In the genomic region with DNA sequence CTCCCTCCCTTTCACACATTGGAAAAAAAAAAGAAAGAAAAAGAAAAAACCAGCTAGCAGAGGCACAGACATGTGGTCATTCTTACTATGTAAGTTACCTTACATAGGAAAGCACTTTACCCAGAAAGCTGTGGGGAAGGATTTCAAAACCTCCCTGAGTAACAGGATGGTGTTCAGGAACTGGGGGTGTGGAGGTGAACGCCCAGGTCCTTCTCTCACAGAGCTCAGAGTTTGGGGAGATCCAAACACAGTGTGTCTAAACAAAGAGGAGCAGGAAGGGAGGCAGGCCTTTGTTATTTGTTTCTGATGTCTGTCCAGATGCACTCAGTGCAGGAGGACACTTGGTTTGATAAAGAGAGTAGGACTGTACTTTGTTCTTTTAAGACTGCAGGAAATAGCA, we compare ENCODE assay signal across 13 mouse cellular contexts. TPM values are rescaled to one million over a fixed set of nuclear protein-coding genes. Genes with fewer than 3 reads are reported as not detected.
DNase-seq lines count a peak whose midpoint lies in the region; ATAC-seq lines count a peak whose summit lies in the region.
"Had no signal": no experiment of that assay in that cellular context is flagged by ENCODE, and none has a peak within 500 bp of the region (broad histone marks: within the 10 kb centered on the region; RNA-seq: fewer than 3 reads in every experiment).

No protein-coding gene starts in this region.

- H3K36me3 ChIP-seq in heart, embryonic 11.5 days (ENCODE audit: control insufficient read depth, insufficient read depth, low read length), result no peaks in the 10 kb centered on the region
- no peaks in the 10 kb centered on the region for H3K36me3 ChIP-seq in forebrain, embryonic 16.5 days (ENCODE audit: control insufficient read depth, insufficient read depth)
- H3K36me3 ChIP-seq: heart, embryonic 15.5 days had no signal

- ATAC-seq in heart, embryonic 11.5 days (replicated peaks; ENCODE audit: insufficient number of reproducible peaks, low FRiP score, low TSS enrichment), result no peak
- no peak for ATAC-seq in forebrain, embryonic 16.5 days

- no peak overlapping the region for H3K4me2 ChIP-seq in heart, embryonic 11.5 days
- no peak overlapping the region for H3K4me2 ChIP-seq in forebrain, embryonic 16.5 days (ENCODE audit: low read length)
- H3K4me2 ChIP-seq: embryonic facial prominence, embryonic 15.5 days; heart, embryonic 15.5 days; limb, embryonic 12.5 days had no signal

- 48% methylated on average over 1 of the region's 1 CpGs for WGBS in heart, embryonic 11.5 days (ENCODE audit: insufficient replicate concordance)
- 72% methylated on average over 1 of the region's 1 CpGs for WGBS in forebrain, embryonic 16.5 days

- peak; percentile 67 for DNase-seq in 416B (ENCODE audit: low read depth)
- peak; percentile 42 for DNase-seq in CD4-positive helper T cell, adult 2 months (ENCODE audit: low read depth, low spot score)
- DNase-seq in lung, postnatal 25 days (ENCODE audit: low spot score), result peak; percentile 76
- DNase-seq in retina, postnatal 1 day, result no peak
- no peak for DNase-seq in gastrocnemius, postnatal 36 days
- DNase-seq: adrenal gland, adult 2 months; kidney, postnatal 10 days; layer of hippocampus, postnatal 36 days had no signal

- H3K4me3 ChIP-seq in heart, embryonic 11.5 days (ENCODE audit: low read depth, low read length), result no peak overlapping the region
- no peak overlapping the region for H3K4me3 ChIP-seq in forebrain, embryonic 16.5 days (replicated peaks; ENCODE audit: low read length)
- H3K4me3 ChIP-seq: embryonic facial prominence, embryonic 15.5 days; heart, embryonic 15.5 days; limb, embryonic 12.5 days had no signal

- peaks cover 12% of the 10 kb centered on the region for H3K4me1 ChIP-seq in heart, embryonic 11.5 days (ENCODE audit: control insufficient read depth, insufficient read depth, low read length)
- peaks cover 11% of the 10 kb centered on the region for H3K4me1 ChIP-seq in forebrain, embryonic 16.5 days (replicated peaks; ENCODE audit: control insufficient read depth, insufficient read depth, low read length)
- H3K4me1 ChIP-seq: limb, embryonic 12.5 days had no signal

- peak overlapping the region; percentile 35; the same call in 1 of the 2 replicates for H3K27ac ChIP-seq in heart, embryonic 11.5 days (ENCODE audit: low read depth, low read length)
- H3K27ac ChIP-seq in forebrain, embryonic 16.5 days (ENCODE audit: low read length), result no peak overlapping the region
- H3K27ac ChIP-seq: embryonic facial prominence, embryonic 15.5 days; heart, embryonic 15.5 days; limb, embryonic 12.5 days had no signal

- H3K9ac ChIP-seq in heart, embryonic 11.5 days (ENCODE audit: low read depth, low read length), result 0 out of 2 replicates have a peak overlapping the region, but pooled peaks have one; percentile 28
- no peak overlapping the region for H3K9ac ChIP-seq in forebrain, embryonic 16.5 days (replicated peaks; ENCODE audit: low read depth, low read length)
- H3K9ac ChIP-seq: embryonic facial prominence, embryonic 15.5 days; heart, embryonic 15.5 days; limb, embryonic 12.5 days had no signal

- H3K27me3 ChIP-seq in heart, embryonic 11.5 days (ENCODE audit: control insufficient read depth, insufficient read depth, low read length), result no peaks in the 10 kb centered on the region
- no peaks in the 10 kb centered on the region for H3K27me3 ChIP-seq in forebrain, embryonic 16.5 days (replicated peaks; ENCODE audit: control insufficient read depth, insufficient read depth, low read length)
- H3K27me3 ChIP-seq: embryonic facial prominence, embryonic 15.5 days; heart, embryonic 15.5 days; limb, embryonic 12.5 days had no signal

- intact Hi-C loops in gastrocnemius, postnatal 36 days (cut with DNase I), result no loop called here

- H3K9me3 ChIP-seq in heart, embryonic 11.5 days (replicated peaks; ENCODE audit: control insufficient read depth, low read length), result no peaks in the 10 kb centered on the region
- H3K9me3 ChIP-seq in forebrain, embryonic 16.5 days (ENCODE audit: control insufficient read depth, low read length), result no peaks in the 10 kb centered on the region
- H3K9me3 ChIP-seq: embryonic facial prominence, embryonic 15.5 days; heart, embryonic 15.5 days; limb, embryonic 12.5 days had no signal

RNA-seq across cellular contexts. Expression of a gene that starts 5.6 kb away (rescaled TPM):
- polyA plus RNA-seq in heart, embryonic 11.5 days (2014; fragmentation: Nextera tagmentation; extraction: Ambion mirVana), result 15.3 and 18.0 TPM in 2 replicates
- 21.6 and 22.0 TPM in 2 replicates for polyA plus RNA-seq in forebrain, embryonic 16.5 days (2015; fragmentation: Nextera tagmentation; extraction: Ambion mirVana)
- 1 to 10 TPM; 4.2 to 4.6 TPM for total RNA-seq in gastrocnemius, postnatal 36 days (2021)

Comparison
In these comparisons a context has a peak if more than half of its experiments do, and no peak if none do; other contexts are left out.
1. DNase-seq: peak in 416B (single experiment), CD4-positive helper T cell, adult 2 months (single experiment) and lung, postnatal 25 days (single experiment); none in retina, postnatal 1 day (single experiment) and gastrocnemius, postnatal 36 days (0 of 2).